Mouse (Mus musculus) lung, embryonic 14.5 days (tissue): Measurements from ENCODE around the gene Chst3. TPM values are rescaled to one million over a fixed set of nuclear protein-coding genes. Genes with fewer than 3 reads are reported as not detected.

Experiments used
- ATAC-seq: fragments of 200-750 bp; cut with Nextera tagmentation; 2 replicates; pipeline ENCODE4 v1.8.0; 2017; ENCODE audit warnings: mild to moderate bottlenecking, moderate TSS enrichment, moderate library complexity; ENCODE audit not compliant: insufficient read depth
- DNase-seq: peaks from one replicate; pipeline ENCODE4 v3.0.0-alpha.2; 2015
- H3K27ac ChIP-seq: fragments of 300-500 bp; sonication (generic); 2 replicates; pipeline ENCODE4 v1.5.1; 2014; ENCODE audit warnings: low read depth, mild to moderate bottlenecking, moderate library complexity
- H3K27me3 ChIP-seq: fragments of 300-500 bp; sonication (generic); 2 replicates; pipeline ENCODE4 v1.6.1; 2014; ENCODE audit warnings: low read length, control low read depth; ENCODE audit not compliant: insufficient read depth
- H3K36me3 ChIP-seq: fragments of 300-500 bp; sonication (generic); 2 replicates; pipeline ENCODE4 v1.6.1; 2014; ENCODE audit warnings: control low read depth; ENCODE audit not compliant: insufficient read depth
- H3K4me1 ChIP-seq: fragments of 300-500 bp; sonication (generic); 2 replicates; pipeline ENCODE4 v1.6.1; 2014; ENCODE audit warnings: antibody characterized with exemption, control low read depth; ENCODE audit not compliant: insufficient read depth
- H3K4me2 ChIP-seq: fragments of 300-500 bp; sonication (generic); 2 replicates; pipeline ENCODE4 v1.6.1; 2014; ENCODE audit warnings: mild to moderate bottlenecking
- H3K4me3 ChIP-seq: fragments of 300-500 bp; sonication (generic); 2 replicates; pipeline ENCODE4 v1.5.1; 2014; ENCODE audit warnings: low read depth, low read length
- H3K9ac ChIP-seq: fragments of 300-500 bp; sonication (generic); 2 replicates; pipeline ENCODE4 v1.6.1; 2014
- H3K9me3 ChIP-seq: fragments of 300-500 bp; sonication (generic); 2 replicates; pipeline ENCODE4 v1.6.1; 2016; ENCODE audit warnings: low read depth, low read length, control low read depth
- CTCF ChIP-seq: IDR thresholded peaks from 2 replicates; pipeline ENCODE4 v1.5.1; 2016; ENCODE audit warnings: antibody characterized with exemption, low read depth
- WGBS: fragments of 180-500 bp; shearing (Covaris S2); extraction: QIAGEN DNeasy Blood & Tissue Kit; methylation state at CpG from one replicate; pipeline ENCODE4 v1.1.7; 2014; 5-methylcytosine and 5-hydroxymethylcytosine counted together
- polyA plus RNA-seq: library from polyadenylated mRNA; unstranded; fragments of >200 nt; fragmentation: Nextera tagmentation; extraction: Ambion mirVana; gene quantifications from 2 replicates; pipeline ENCODE4 v1.2.1, GENCODE M21; 2014

Gene Chst3
- polyA plus RNA-seq, 1 experiment from 2014 or later, result 2.1 TPM

DNA sequence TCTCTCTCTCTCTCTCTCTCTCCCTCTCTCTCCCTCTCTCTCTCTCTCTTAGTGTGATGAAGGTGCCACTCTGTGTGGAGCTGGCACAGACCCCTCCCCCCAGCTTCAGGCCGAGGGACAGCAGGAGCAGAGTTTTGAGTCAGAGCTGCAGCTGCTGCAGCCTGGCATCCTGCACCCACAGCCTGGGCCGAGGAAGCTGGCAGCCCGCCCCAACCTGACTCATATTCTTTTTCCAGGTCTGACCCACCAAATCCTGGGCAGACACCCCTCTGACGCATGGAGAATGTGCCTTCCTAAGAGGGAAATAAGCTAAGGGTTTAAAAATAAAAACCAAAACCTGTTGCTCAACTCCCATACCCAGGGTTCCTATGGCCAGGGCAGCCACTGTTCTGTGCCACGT, 9.8 kb downstream of the Chst3 start:
- Histone ChIP-seq H3K36me3 (no peaks in the 10 kb centered on the region), H3K4me1 (peaks cover 14% of the 10 kb centered on the region), H3K4me3 (no peak overlapping the region), H3K4me2 (no peak overlapping the region), H3K27me3 (no peaks in the 10 kb centered on the region), H3K9me3 (no peaks in the 10 kb centered on the region), H3K9ac (no peak overlapping the region), H3K27ac (no peak overlapping the region)
- DNase-seq (no peak), ATAC-seq (no peak)
- TF ChIP-seq CTCF, result no peak
- WGBS, result 47% methylated on average over 5 of the region's 5 CpGs

DNA sequence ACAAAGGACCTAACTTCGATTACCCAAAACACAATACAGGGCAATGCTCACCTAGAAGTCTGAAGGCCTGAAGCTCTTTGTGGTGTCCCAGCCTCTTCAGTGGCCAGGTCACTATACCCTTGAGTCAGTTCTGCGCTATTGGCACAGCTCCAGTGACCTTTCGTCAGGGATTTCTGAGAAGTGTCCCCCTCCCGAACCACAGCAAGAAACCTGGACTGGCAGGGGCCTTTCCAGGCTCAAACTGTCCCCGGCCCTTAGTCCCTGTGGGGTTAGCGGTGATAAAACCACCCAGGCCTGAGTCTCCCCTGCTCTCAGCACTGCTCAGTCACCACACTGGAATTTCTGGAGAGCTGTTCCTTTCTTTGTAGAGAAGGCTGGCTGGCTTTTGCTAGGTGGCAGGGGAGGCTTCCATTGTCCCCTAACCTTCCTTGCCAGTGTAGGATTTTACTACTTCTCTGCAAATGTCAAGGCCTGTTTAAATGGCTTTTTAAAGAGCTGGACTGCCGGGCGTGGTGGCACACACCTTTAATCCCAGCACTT, 11.8 kb downstream of the Chst3 start:
- no peak overlapping the region for H3K4me2 ChIP-seq
- ATAC-seq (no peak), DNase-seq (no peak)
- H3K9me3 ChIP-seq, result no peaks in the 10 kb centered on the region
- peak overlapping the region; percentile 15; the same call in 1 of the 2 replicates for H3K27ac ChIP-seq
- H3K27me3 ChIP-seq, result no peaks in the 10 kb centered on the region
- no peak for TF ChIP-seq CTCF
- H3K4me1 ChIP-seq, result 0 out of 2 replicates have a peak, but pooled peaks cover 6% of the 10 kb centered on the region
- no peaks in the 10 kb centered on the region for H3K36me3 ChIP-seq
- WGBS, result 73% methylated on average over 8 of the region's 8 CpGs
- H3K4me3 ChIP-seq, result no peak overlapping the region
- no peak overlapping the region for H3K9ac ChIP-seq

DNA sequence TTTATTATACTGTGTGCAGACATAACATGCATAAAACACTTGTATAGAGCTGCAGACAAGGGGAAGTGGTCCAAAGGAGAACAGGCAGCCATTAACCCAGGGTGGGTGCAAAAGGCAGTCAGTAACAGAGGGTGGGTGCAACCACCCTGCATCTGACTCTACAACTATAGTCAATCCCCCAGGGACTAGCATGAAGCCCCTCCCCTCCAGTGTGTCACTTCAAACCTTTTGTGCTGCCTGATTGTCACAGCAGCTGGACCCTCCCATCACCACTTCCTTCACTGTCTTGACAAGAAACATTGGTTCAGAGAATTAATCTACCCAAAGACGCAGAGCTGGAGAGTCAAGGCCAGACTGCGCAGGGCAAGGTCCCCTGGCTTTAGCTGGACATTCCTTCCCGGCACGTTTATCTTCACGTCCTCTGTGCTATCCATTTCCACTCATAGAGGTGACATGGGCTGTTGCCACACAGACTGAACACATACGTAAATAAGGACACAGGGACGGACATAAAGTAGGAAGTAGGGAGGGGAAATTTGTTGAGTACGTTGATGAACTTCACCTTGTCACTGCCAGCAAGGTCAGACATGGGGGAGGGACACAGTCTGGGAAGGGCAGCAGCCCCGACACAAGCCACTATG, 13.3 kb downstream of the Chst3 start:
- DNase-seq, result peak; percentile 45
- Histone ChIP-seq H3K27ac (no peak overlapping the region), H3K4me2 (no peak overlapping the region), H3K4me1 (0 out of 2 replicates have a peak, but pooled peaks cover 6% of the 10 kb centered on the region), H3K9ac (no peak overlapping the region), H3K4me3 (no peak overlapping the region), H3K36me3 (no peaks in the 10 kb centered on the region), H3K9me3 (no peaks in the 10 kb centered on the region), H3K27me3 (no peaks in the 10 kb centered on the region)
- no peak for TF ChIP-seq CTCF
- 38% methylated on average over 9 of the region's 9 CpGs for WGBS
- ATAC-seq, result no peak

DNA sequence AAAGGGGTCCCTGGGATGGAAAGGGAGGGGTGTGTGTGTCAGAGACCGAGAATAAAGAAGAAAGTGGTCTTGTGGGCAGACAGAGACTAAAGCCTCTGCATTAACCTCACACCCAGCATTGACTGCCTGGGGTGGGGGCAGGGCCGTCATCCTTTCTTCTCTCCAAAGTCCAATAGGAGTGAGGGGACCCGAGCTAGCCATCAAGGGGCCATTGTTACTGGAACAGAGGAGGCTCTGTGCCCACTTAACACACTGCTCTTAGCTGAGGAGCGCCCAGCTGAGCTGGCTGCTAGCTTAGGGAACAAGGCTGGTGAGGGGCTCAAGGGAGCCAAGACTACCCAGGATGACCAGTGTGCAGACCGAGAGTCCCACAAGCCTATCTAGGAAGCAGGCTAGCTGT, 16.3 kb downstream of the Chst3 start:
- peak overlapping the region; percentile 91 for H3K27ac ChIP-seq

DNA sequence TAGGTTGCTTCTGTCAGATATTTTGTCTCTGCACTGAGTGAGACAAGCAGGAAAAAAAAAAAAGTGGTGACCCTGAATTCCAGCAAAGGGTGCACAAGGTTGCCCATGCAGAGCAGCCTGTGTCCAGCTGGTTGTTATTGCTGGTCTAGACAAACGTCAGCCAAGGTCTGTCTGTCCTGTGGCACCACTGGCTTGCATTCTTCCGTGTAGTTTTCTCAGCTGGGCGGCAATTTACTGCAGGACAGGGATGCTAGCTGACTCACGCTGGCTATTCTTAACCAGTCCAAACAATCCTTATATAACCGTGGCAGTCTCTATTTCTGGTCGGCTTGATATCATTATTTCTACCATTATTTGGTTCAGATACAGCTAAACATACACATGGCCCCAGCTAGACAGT, 18.1 kb downstream of the Chst3 start:
- Histone ChIP-seq H3K27me3 (no peaks in the 10 kb centered on the region), H3K4me3 (no peak overlapping the region), H3K9ac (no peak overlapping the region), H3K4me1 (peaks cover 12% of the 10 kb centered on the region; the same call in 1 of the 2 replicates), H3K4me2 (no peak overlapping the region), H3K27ac (no peak overlapping the region), H3K9me3 (no peaks in the 10 kb centered on the region), H3K36me3 (no peaks in the 10 kb centered on the region)
- DNase-seq, result no peak
- ATAC-seq, result no peak
- WGBS, result 62% methylated on average over 6 of the region's 6 CpGs
- TF ChIP-seq CTCF, result no peak

More for the DNA sequence above, 16.3 kb downstream of the Chst3 start:
- ATAC-seq (peak; percentile 74), DNase-seq (peak; percentile 45)
- no peaks in the 10 kb centered on the region for H3K36me3 ChIP-seq
- TF ChIP-seq CTCF, result no peak
- WGBS, result 34% methylated on average over 5 of the region's 5 CpGs
- H3K9ac ChIP-seq, result no peak overlapping the region
- H3K27me3 ChIP-seq, result no peaks in the 10 kb centered on the region
- no peak overlapping the region for H3K4me3 ChIP-seq
- H3K4me2 ChIP-seq, result peak overlapping the region; percentile 20; the same call in 1 of the 2 replicates
- no peaks in the 10 kb centered on the region for H3K9me3 ChIP-seq
- H3K4me1 ChIP-seq, result 0 out of 2 replicates have a peak, but pooled peaks cover 6% of the 10 kb centered on the region

DNA sequence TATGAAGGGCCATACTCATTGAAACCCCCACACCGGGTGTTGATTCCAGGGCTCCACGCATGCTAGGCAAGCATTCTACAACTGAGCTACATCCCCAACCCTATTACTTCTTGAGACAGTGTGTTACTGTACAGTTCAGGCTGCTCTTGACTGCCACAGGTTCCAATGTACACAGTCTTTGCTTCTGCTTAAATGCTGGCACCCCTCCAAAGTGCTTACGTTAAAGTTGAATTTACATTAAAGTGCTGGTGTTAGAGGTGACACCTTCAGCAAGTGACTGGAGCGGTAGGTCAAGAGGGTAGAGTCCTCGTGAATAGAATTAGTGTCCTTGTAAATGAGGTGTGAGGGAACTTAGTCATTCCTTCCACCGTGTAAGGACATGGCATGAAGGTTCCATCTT, 19.7 kb downstream of the Chst3 start:
- DNase-seq (peak; percentile 47), ATAC-seq (no peak)
- no peak overlapping the region for H3K4me3 ChIP-seq
- no peaks in the 10 kb centered on the region for H3K27me3 ChIP-seq
- no peak overlapping the region for H3K4me2 ChIP-seq
- H3K9me3 ChIP-seq, result no peaks in the 10 kb centered on the region
- TF ChIP-seq CTCF, result no peak
- no peak overlapping the region for H3K27ac ChIP-seq
- WGBS, result 55% methylated on average over 6 of the region's 6 CpGs
- H3K9ac ChIP-seq, result no peak overlapping the region
- no peaks in the 10 kb centered on the region for H3K36me3 ChIP-seq
- H3K4me1 ChIP-seq, result peaks cover 28% of the 10 kb centered on the region

DNA sequence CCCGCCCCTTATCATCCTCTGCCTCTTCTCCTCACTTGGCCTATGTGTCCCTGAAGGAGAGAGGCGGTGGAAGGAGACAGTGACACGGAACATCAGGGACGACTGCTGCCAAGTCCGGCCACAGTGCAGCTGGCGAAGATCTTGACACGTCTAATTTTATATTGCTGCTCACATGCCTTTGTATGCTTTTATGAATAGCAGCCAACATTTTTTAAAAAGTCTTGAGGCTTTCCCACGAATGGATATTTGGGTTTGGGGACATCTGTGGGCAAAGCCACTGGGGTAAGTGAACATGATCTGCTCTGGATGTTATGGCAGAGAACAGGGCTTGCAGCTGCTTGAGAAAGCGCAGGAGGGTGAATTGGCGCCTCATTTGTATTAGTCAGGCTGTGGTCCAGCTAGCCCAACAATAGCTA, 21.6 kb downstream of the Chst3 start:
- Histone ChIP-seq H3K36me3 (no peaks in the 10 kb centered on the region), H3K4me3 (no peak overlapping the region), H3K9me3 (no peaks in the 10 kb centered on the region), H3K4me1 (peaks cover 38% of the 10 kb centered on the region), H3K27me3 (no peaks in the 10 kb centered on the region), H3K9ac (no peak overlapping the region), H3K27ac (peak overlapping the region; percentile 51), H3K4me2 (no peak overlapping the region)
- DNase-seq, result peak; percentile 93
- no peak for TF ChIP-seq CTCF
- WGBS, result 36% methylated on average over 10 of the region's 10 CpGs
- ATAC-seq, result peak; percentile 82
